Mouse (Mus musculus) gastrocnemius, postnatal 10 days (tissue): ENCODE results near the gene Actl6b. TPM values are rescaled to one million over a fixed set of nuclear protein-coding genes. Genes with fewer than 3 reads are reported as not detected.
A peak's percentile ranks its signal among the peaks of the same experiment; 100 is the strongest.
"Not testable (repeated sequence)": the region's sequence is repeated elsewhere in the genome, so short reads cannot be mapped to it uniquely, and the experiment has no call there.

Experiments
- DNase-seq: peaks from one replicate; pipeline ENCODE4 v3.0.0; 2021; ENCODE audit warnings: mixed read lengths
- microRNA-seq, 2 experiments: library from miRNA; unstranded; fragments of <30 nt; microRNA quantifications; one replicate each; pipeline ENCODE4 v1.2.0; 2021
- total RNA-seq, 2 experiments: library from RNA; stranded (reverse); gene quantifications; 2 replicates each; pipeline ENCODE4 v1.2.3; 2021

Gene Actl6b
- total RNA-seq, 2 experiments from 2014 or later: 0.16 TPM; not detected in 1

DNA sequence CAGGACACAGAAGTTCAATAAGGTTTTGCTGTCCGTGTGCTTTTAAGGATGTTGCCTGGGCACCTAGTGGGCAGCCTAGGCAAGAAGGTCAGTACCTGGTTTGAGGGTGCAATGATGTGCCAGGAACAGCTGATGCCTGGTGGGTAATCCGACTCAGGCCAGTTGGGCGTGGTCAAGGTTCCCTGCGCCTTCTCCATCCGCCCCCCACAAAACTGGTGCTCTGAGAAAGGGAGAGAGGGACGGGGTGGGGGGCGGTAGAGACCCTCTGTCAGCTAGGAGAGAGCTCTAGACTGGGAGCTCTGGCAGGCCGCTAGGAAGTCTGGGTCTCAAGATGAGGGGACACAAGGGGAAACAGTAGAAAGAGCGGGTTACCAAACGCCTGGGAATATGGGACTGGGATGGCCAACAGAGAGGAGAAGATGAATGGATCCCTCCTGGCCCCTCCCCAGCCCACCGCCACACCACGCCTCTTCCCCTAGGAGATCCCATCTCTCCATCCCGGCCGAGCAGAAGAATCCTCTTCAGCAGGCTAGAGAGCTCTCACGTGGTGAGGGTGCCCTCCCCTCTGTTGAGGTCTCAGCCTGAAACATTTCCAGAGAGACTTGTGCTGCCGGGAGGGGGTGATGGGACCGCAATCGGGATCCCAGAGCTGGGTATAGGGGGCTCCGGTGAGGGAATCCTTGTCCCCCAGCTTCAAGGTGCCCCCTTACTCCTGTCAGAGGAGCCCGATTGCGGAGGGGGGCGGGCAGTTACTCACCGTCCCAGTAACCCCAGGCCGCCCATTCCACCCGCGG is 54.7 kb downstream of the Actl6b start:
- no peak for DNase-seq

GRCm38 (mm10) chr5:137608654-137609190 is 55.4 kb downstream of the Actl6b start:
- DNase-seq: no peak

GRCm38 (mm10) chr5:137609292-137609691 is 56.0 kb downstream of the Actl6b start:
- no peak for DNase-seq

GRCm38 (mm10) chr5:137610056-137610455 is 56.7 kb downstream of the Actl6b start:
- DNase-seq: no peak

GRCm38 (mm10) chr5:137610548-137611244 is 57.4 kb downstream of the Actl6b start:
- DNase-seq: peak; percentile 76

DNA sequence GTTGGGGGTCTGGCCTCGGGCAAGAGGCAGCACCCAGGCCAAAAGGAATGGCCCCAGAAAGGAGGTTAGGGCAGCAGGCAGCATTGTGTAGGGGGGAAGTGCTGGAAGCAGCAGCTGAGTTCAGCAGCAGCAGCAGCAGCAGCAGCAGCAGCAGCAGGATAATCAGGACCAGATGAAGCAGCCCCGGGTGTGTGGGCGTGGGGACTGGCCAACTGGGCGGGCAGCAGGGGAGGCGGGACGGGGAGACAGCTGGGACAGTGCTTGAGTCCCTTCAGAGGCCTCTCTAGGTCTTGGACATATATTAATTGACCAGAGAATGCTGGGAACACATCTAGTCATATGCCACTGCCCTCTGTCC is 57.9 kb downstream of the Actl6b start:
- peak; percentile 76 for DNase-seq

DNA sequence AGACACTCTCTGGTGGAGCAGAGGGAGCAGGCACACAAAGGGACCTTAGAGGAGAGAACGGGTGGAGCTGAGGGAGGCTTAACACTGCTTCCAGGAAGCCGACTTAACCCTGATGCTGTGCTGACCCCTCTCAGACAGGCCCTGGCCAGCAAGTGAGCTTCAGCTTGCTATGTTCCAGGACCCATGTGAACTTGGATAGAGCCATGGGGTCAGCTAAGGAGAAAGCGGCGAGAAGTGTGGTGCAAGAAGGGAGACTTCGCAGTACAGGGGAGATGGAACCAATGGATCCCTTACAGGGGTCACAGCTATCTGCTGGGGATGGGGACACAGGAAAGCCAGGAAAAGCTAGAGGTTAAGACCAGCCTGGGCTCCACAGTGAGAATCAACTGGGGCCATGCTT is 59.8 kb downstream of the Actl6b start:
- DNase-seq: no peak

GRCm38 (mm10) chr5:137613550-137613949 is 60.2 kb downstream of the Actl6b start, which contains the start of gene Pcolce:
Gene Pcolce (minus strand): TSS chr5:137613784.
- peak; percentile 42 for DNase-seq

DNA sequence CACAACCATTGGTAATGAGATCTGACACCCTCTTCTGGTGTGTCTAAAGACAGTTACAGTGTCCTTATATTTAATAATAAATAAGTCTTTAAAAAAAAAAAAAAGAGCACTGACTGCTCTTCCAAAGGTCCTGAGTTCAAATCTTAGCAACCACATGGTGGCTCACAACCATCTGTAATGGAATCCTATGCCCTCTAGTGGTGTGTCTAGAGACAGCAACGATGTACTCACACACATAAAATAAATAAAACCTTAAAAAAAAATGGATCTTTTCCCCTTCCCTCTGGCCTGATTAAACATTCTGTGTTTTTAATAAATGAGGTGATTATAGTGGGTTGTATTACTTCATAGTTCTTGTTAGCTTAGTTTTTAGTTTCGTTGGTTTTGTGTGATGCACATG is 61.6 kb downstream of the Actl6b start:
- DNase-seq: not testable (repeated sequence)

DNA sequence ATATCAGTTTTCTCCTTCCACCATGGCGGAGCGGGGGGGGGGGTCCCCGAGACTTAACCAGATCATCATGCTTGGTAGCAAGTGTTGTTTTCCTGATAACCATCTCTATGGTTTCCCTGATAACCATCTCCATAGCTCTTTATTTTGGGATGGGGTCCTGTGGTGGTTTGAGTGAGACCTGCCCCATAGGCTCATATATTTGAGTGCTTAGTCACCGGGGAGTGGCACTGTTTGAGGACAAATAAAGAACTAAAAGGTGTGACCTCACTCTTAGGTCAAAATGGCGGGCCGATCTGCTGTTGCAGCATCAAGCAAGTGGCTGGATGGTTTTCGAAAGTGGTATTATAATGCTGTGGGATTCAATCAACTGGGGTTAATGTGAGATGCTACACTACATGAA is 62.0 kb downstream of the Actl6b start:
- DNase-seq: no peak

Small RNAs within 50 kb of the gene (microRNA-seq; reads per million reads assigned to microRNA genes)
- 0.64 to 0.75 reads per million in 2 experiments for gene Mir6418

Other genes starting within 250 kb of the Actl6b start
- gene Srrt, start 245.8 kb upstream of the Actl6b start, total RNA-seq: 10 to 100 TPM; 58.1 to 93.2 TPM
- gene Trip6, start 239.1 kb upstream of the Actl6b start, total RNA-seq: 10 to 100 TPM; 13.1 to 17.3 TPM
- gene Slc12a9, start 219.9 kb upstream of the Actl6b start, total RNA-seq: 1 to 10 TPM; 4.2 to 7.4 TPM
- 10 to 100 TPM; 30.6 to 38.8 TPM for gene Ephb4, start 203.4 kb upstream of the Actl6b start, total RNA-seq
- under 1 TPM; 0.23 to 0.31 TPM for gene Zan, start 76.5 kb upstream of the Actl6b start, total RNA-seq
- 10 to 100 TPM; 16.6 to 18.5 TPM for gene Pop7, start 51.0 kb upstream of the Actl6b start, total RNA-seq
- 10 to 100 TPM; 23.0 to 25.3 TPM for gene Gigyf1, start 35.0 kb upstream of the Actl6b start, total RNA-seq
- gene Epo, start 20.3 kb upstream of the Actl6b start, total RNA-seq: not detected
- 100 to 1,000 TPM; 301 to 324 TPM for gene Gnb2, start 20.0 kb upstream of the Actl6b start, total RNA-seq
- under 1 TPM in 1 of 2 experiments, not detected in 1; 0.56 TPM for gene Tfr2, start 16.3 kb downstream of the Actl6b start, total RNA-seq
- gene Mospd3, start 47.5 kb downstream of the Actl6b start, total RNA-seq: 10 to 100 TPM; 16.5 to 29.5 TPM
- 100 to 1,000 TPM; 292 to 390 TPM for gene Pcolce, start 60.3 kb downstream of the Actl6b start, total RNA-seq
- gene Fbxo24, start 75.5 kb downstream of the Actl6b start, total RNA-seq: under 1 TPM; 0.33 to 0.70 TPM
- 10 to 100 TPM; 15.9 to 17.7 TPM for gene Lrch4, start 75.6 kb downstream of the Actl6b start, total RNA-seq
- gene Gm20605, start 75.7 kb downstream of the Actl6b start, total RNA-seq: 1 to 10 TPM; 4.1 to 7.7 TPM
- 1 to 10 TPM; 2.1 to 4.0 TPM for gene Sap25, start 87.8 kb downstream of the Actl6b start, total RNA-seq
- under 1 TPM; 0.42 to 0.61 TPM for gene Irs3, start 92.2 kb downstream of the Actl6b start, total RNA-seq
- gene Agfg2, start 131.2 kb downstream of the Actl6b start, total RNA-seq: 1 to 10 TPM; 4.3 to 5.9 TPM
- under 1 TPM; 0.45 to 0.75 TPM for gene Nyap1, start 188.1 kb downstream of the Actl6b start, total RNA-seq
- gene Tsc22d4, start 192.2 kb downstream of the Actl6b start, total RNA-seq: 100 to 1,000 TPM; 189 to 203 TPM
- 10 to 100 TPM in 1 of 2 experiments, 1 to 10 TPM in 1; 9.8 to 13.5 TPM for gene Ppp1r35, start 225.3 kb downstream of the Actl6b start, total RNA-seq
- gene Mepce, start 234.1 kb downstream of the Actl6b start, total RNA-seq: 10 to 100 TPM; 22.4 to 22.8 TPM
- gene Zcwpw1, start 234.3 kb downstream of the Actl6b start, total RNA-seq: 1 to 10 TPM; 2.0 to 3.1 TPM